Mouse (Mus musculus) hindbrain, postnatal 0 days (tissue): ENCODE data around the gene Smyd1. TPM values are rescaled to one million over a fixed set of nuclear protein-coding genes. Genes with fewer than 3 reads are reported as not detected.
"Not testable (repeated sequence)": the region's sequence is repeated elsewhere in the genome, so short reads cannot be mapped to it uniquely, and the experiment has no call there.

Experiments used
- ATAC-seq: fragments of 200-750 bp; cut with Nextera tagmentation; 2 replicates; pipeline ENCODE4 v1.8.0; 2017; ENCODE audit warnings: mild to moderate bottlenecking, moderate TSS enrichment, moderate library complexity
- DNase-seq: peaks from one replicate; pipeline ENCODE4 v3.0.0-alpha.2; 2015; ENCODE audit warnings: low spot score
- H3K27ac ChIP-seq: fragments of 300-500 bp; sonication (generic); 2 replicates; pipeline ENCODE4 v1.5.1; 2014; ENCODE audit warnings: mild to moderate bottlenecking
- H3K27me3 ChIP-seq: fragments of 300-500 bp; sonication (generic); 2 replicates; pipeline ENCODE4 v1.6.1; 2014; ENCODE audit warnings: low read length, mixed read lengths; ENCODE audit not compliant: insufficient read depth
- H3K36me3 ChIP-seq: fragments of 300-500 bp; sonication (generic); 2 replicates; pipeline ENCODE4 v1.6.1; 2014; ENCODE audit warnings: low read length, mixed read lengths; ENCODE audit not compliant: insufficient read depth
- H3K4me1 ChIP-seq: fragments of 300-500 bp; sonication (generic); 2 replicates; pipeline ENCODE4 v1.6.1; 2014; ENCODE audit warnings: antibody characterized with exemption, low read length, mixed read lengths; ENCODE audit not compliant: insufficient read depth
- H3K4me2 ChIP-seq: fragments of 300-500 bp; sonication (generic); 2 replicates; pipeline ENCODE4 v1.6.1; 2014; ENCODE audit warnings: low read depth, mild to moderate bottlenecking, low read length, moderate library complexity, mixed read lengths
- H3K4me3 ChIP-seq: fragments of 300-500 bp; sonication (generic); 2 replicates; pipeline ENCODE4 v1.5.1; 2014; ENCODE audit warnings: low read length
- H3K9ac ChIP-seq: fragments of 300-500 bp; sonication (generic); replicated peaks from 2 replicates; pipeline ENCODE4 v1.6.1; 2014; ENCODE audit warnings: mild to moderate bottlenecking, low read length, moderate library complexity, mixed read lengths
- H3K9me3 ChIP-seq: fragments of 300-500 bp; sonication (generic); 2 replicates; pipeline ENCODE4 v1.6.1; 2016; ENCODE audit warnings: low read length, mixed read lengths
- CTCF ChIP-seq: IDR thresholded peaks from 2 replicates; pipeline ENCODE4 v1.5.1; 2016; ENCODE audit warnings: antibody characterized with exemption, control low read depth, low read depth
- WGBS: fragments of 180-500 bp; shearing (Covaris S2); extraction: QIAGEN DNeasy Blood & Tissue Kit; methylation state at CpG from one replicate; pipeline ENCODE4 v1.1.7; 2014; 5-methylcytosine and 5-hydroxymethylcytosine counted together
- polyA plus RNA-seq: library from polyadenylated mRNA; unstranded; fragments of >200 nt; fragmentation: Nextera tagmentation; extraction: Ambion mirVana; gene quantifications from 2 replicates; pipeline ENCODE4 v1.2.1, GENCODE M21; 2015
- total RNA-seq: library from RNA; depleted of rRNA; stranded (reverse); fragments of >200 nt; gene quantifications from 2 replicates; pipeline ENCODE4 v1.2.3, GENCODE M21; 2014

Smyd1 gene
- total and polyA plus RNA-seq, 2 experiments from 2014 or later = 0.18 to 0.89 TPM

DNA sequence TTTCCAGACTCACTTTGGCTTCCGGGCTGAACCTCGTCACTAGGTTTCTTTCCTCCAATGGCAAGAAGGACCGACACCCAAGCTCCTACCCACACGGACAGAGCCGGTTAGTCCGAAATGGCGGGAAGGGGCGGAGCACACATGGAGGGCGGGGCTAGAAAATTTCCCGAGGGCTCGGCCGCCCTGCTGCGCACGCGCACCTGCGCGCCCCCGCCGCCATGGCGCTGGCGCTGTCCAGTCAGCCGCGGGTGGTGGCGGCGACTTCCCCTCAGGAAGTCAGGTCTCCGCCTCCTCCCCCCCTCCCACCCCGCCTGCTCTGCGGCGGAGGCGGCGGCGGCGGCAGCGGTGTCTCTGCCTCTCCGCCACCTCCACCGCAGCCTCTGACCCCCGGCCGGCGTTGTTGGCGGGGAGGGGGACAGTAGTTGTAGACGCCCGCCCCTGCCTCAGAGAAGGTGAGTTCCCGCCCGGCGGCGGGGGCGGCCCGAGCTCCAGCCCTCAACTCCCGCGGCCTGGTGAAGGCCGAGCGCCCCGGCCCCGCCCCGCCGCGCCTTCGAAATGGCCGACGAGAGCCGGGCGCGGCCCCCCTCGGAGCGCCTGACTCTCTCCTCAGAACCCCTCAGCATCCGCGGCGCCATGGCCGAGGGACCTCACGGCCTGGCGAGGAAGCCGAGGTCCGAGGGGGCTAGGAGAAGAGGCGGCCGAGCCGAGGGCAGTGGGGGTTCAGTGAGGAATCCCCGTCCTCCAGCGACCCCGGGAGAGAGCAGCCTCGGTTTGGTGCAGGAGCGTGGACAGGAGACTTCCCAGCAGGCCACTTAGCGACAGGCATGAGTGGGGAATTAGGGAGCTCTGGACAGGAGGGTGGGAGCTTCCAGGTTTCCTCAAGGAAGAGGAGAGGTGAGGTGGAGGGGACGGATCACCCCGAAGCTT lies 50.4 kb downstream of the Smyd1 start, which contains the start of gene Krcc1:
Gene Krcc1 (plus strand): TSS at position 289 of the 927 bp plus-strand sequence.
- peak within 1 kb of the TSS; percentile 94 for H3K4me3 ChIP-seq
- peak within 1 kb of the TSS; percentile 99 for H3K27ac ChIP-seq
- DNase-seq (peak; percentile 98), ATAC-seq (peak; percentile 94)
- WGBS = 1% methylated on average over 48 of the region's 84 CpGs
- no peaks in the 10 kb centered on the region for H3K9me3 ChIP-seq
- H3K4me1 ChIP-seq = peaks cover 12% of the 10 kb centered on the region
- no peaks in the 10 kb centered on the region for H3K36me3 ChIP-seq
- H3K27me3 ChIP-seq = no peaks in the 10 kb centered on the region
- H3K9ac ChIP-seq = peak within 1 kb of the TSS; percentile 97
- peak within 1 kb of the TSS; percentile 72 for H3K4me2 ChIP-seq
- TF ChIP-seq CTCF = no peak

DNA sequence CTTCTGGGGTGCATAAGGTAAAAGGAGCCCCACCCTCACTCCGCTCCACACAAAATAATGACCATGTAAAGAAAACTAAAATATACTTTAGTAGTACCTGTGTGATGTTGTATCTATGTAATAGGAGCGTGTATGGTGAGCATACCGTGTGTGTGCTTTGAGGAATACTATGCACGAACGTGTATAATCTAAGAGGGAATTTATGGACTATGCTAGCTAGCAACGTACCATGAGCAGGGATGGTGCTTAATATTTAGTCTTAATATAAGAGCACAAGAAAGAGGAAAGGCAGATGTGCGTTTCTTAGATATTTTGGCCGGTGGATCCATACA lies 51.0 kb downstream of the Smyd1 start:
- 1% methylated on average over 8 of the region's 8 CpGs for WGBS
- Histone ChIP-seq H3K27me3 (no peaks in the 10 kb centered on the region), H3K4me1 (peaks cover 12% of the 10 kb centered on the region), H3K36me3 (no peaks in the 10 kb centered on the region), H3K27ac (peak overlapping the region; percentile 99), H3K4me2 (peak overlapping the region; percentile 72), H3K4me3 (peak overlapping the region; percentile 94), H3K9ac (peak overlapping the region; percentile 97), H3K9me3 (no peaks in the 10 kb centered on the region)
- no peak for DNase-seq
- no peak for TF ChIP-seq CTCF
- peak; percentile 61 for ATAC-seq

DNA sequence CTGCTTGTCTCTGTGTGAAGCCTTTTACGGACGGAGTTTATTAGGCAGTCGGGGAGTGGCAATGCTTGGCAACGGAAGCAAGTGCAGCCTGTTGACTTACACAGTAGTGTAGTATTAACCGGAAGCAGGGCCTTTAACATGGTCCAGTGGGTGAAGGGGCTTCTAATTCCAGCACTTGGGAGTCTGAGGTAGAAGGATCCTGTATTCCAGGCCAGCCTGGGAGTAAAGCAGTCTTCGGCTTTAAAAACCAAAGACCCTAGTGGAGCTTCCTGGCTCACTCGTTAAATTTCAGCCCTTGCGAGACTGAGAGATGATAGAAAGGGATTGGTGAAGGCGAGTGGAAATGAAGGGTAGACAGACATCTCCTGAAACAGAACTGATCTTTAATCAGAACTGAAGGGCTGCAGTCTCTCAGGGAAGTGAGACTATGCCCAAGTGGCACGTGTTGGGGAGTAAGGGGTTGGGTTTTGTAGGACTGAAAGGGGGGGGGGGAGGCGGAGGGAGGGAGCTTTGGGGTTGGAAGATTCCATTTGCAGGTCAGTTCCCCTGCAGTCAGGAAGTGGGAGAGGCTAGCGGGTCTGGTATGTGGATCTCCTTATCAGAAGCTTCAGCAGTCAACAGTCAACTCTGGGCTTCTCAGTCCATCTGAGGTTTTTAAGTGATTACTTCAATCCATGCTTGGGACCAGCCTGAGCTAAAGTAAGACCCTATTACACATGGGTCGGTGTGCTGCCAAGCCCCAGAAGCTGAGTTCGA lies 51.6 kb downstream of the Smyd1 start:
- peak overlapping the region; percentile 94 for H3K4me3 ChIP-seq
- peak overlapping the region; percentile 72 for H3K4me2 ChIP-seq
- H3K36me3 ChIP-seq = no peaks in the 10 kb centered on the region
- H3K9ac ChIP-seq = peak overlapping the region; percentile 97; the same call in 1 of the 2 replicates
- peaks cover 12% of the 10 kb centered on the region for H3K4me1 ChIP-seq
- no peaks in the 10 kb centered on the region for H3K27me3 ChIP-seq
- 22% methylated on average over 14 of the region's 14 CpGs for WGBS
- H3K27ac ChIP-seq = peak overlapping the region; percentile 99; the same call in 1 of the 2 replicates
- H3K9me3 ChIP-seq = no peaks in the 10 kb centered on the region
- DNase-seq (peak; percentile 60), ATAC-seq (peak; percentile 41)
- no peak for TF ChIP-seq CTCF

DNA sequence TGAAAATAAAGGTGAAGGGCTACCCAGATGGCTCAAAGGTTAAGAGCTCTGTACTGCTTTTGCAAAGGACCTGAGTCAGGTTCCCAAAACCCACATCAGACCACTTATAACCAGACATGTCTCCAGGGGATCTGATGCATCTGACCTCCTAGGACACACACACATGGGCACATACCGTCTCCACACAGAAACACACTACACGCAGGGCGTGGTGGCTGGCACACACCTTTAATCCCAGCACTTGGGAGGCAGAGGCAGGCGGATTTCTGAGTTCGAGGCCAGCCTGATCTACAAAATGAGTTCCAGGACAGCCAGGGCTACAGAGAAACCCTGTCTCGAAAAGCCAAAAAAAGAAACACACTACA lies 52.4 kb downstream of the Smyd1 start:
- WGBS = 93% methylated on average over 6 of the region's 6 CpGs
- H3K4me3 ChIP-seq, H3K27ac ChIP-seq, H3K27me3 ChIP-seq, H3K4me2 ChIP-seq, H3K9me3 ChIP-seq, H3K9ac ChIP-seq, H3K36me3 ChIP-seq, DNase-seq, ATAC-seq: not testable (repeated sequence)
- peaks cover 12% of the 10 kb centered on the region for H3K4me1 ChIP-seq

DNA sequence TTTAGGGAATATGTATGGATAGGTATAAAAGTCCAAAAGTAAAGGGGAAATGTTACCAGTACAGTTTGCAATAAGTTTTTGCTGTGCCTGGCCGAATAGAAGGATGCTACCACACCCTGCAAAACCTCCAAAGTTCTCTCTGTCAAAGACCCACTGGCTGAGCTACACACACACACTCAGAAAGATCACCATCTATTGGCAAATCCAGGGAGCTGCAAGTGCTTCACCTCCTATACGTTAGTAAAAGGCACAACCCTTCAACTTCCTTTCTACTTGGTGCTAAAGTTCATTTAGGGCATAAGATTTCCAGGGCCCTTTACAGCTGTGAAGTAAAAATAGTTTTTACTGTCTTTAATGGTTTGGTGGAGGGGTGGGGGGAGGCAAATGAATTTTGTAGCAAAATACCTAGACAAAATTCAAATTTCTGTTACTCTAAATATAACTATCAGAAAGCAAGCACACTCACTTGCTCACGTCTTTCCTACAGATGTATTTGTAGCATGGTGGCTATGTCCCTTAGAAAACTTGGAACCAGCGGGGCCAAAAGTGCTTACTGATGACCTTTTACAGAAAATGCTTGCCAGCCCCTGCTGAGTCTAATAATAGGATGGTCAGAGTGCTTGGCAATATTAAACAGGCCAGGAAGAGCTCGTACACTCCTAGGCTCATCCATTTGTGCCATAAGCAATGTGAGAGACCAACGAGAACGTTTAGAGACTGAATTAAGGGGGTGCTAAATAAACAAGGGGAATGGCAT lies 52.9 kb downstream of the Smyd1 start:
- Histone ChIP-seq H3K9me3 (no peaks in the 10 kb centered on the region), H3K4me2 (no peak overlapping the region), H3K27ac (no peak overlapping the region), H3K4me3 (no peak overlapping the region), H3K36me3 (no peaks in the 10 kb centered on the region), H3K27me3 (no peaks in the 10 kb centered on the region), H3K9ac (no peak overlapping the region), H3K4me1 (peaks cover 12% of the 10 kb centered on the region)
- ATAC-seq (no peak), DNase-seq (peak; percentile 58)
- TF ChIP-seq CTCF = peak; percentile 63
- 56% methylated on average over 7 of the region's 7 CpGs for WGBS

DNA sequence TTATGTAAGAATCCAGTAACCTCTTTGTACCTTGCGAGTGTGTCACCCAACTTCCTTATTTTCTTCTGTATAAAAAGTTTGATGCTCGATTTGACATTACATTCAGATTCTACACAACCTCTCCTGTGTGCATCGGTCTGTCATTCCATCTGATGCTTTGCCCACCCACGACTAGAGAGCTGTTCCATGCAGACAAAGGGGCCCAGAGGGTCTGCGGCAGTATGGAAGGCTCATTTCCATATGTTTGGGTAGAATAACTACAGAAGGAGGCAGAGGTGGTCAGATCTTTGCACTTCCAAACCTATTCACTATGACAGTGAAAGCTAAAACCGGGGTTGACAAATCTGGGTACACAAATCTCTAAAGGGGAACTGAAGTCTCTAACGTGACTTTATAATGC lies 54.4 kb downstream of the Smyd1 start:
- H3K27ac ChIP-seq, ATAC-seq, H3K27me3 ChIP-seq, H3K4me2 ChIP-seq, H3K4me1 ChIP-seq, DNase-seq, H3K4me3 ChIP-seq, H3K36me3 ChIP-seq, H3K9me3 ChIP-seq, H3K9ac ChIP-seq: not testable (repeated sequence)
- 63% methylated on average over 7 of the region's 7 CpGs for WGBS
